In the genomic region with DNA sequence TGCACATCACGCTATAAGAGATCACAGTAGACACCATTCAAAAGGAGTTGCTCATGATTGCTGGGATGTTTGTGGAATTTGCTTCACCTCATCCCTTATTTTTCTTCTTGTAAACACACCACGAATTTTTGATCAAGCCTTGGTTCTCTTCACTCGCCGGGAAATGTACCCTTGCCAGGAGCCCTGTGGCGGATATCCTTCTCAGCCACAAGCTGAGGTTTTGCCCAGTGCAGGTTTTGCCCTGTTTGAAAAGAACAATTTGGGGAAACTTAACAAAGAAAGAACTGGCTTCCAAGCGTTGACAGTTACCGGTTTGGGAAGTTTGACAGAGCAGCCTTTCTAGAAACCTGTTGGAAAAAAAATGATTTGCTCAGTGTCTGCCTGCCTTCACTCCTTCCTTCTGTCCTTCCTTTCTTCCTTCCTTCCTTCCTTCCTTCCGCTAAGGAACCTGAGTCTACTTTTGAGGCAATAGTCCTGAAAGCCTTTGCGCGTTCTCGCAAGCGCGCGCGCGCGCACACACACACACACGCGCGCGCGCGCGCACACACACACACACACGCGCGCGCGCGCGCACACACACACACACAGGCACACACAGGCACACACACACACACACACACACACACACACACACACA, we compare ENCODE assay signal across 12 mouse cellular contexts. TPM values are rescaled to one million over a fixed set of nuclear protein-coding genes. Genes with fewer than 3 reads are reported as not detected.
DNase-seq lines count a peak whose midpoint lies in the region; ATAC-seq and TF ChIP-seq lines count a peak whose summit lies in the region.
"Had no signal": no experiment of that assay in that cellular context is flagged by ENCODE, and none has a peak within 500 bp of the region (broad histone marks: within the 10 kb centered on the region; RNA-seq: fewer than 3 reads in every experiment).

No protein-coding gene starts in this region.

- H3K4me1 ChIP-seq in forebrain, embryonic 15.5 days: peaks cover 27% of the 10 kb centered on the region
- peaks cover 7% of the 10 kb centered on the region; the same call in 1 of the 2 replicates for H3K4me1 ChIP-seq in limb, embryonic 14.5 days (ENCODE audit: control insufficient read depth, insufficient read depth, low read length)

- no peak overlapping the region; the same call in 1 of the 2 replicates for H3K9ac ChIP-seq in forebrain, embryonic 15.5 days (replicated peaks)
- H3K9ac ChIP-seq in limb, embryonic 14.5 days (ENCODE audit: low read depth, low read length, severe bottlenecking): no peak overlapping the region
- H3K9ac ChIP-seq: heart, embryonic 13.5 days had no signal

- no peak overlapping the region; the same call in 1 of the 2 replicates for H3K4me3 ChIP-seq in layer of hippocampus, adult 2 months
- H3K4me3 ChIP-seq in forebrain, embryonic 15.5 days: 0 out of 2 replicates have a peak overlapping the region, but pooled peaks have one; percentile 5
- H3K4me3 ChIP-seq in limb, embryonic 14.5 days (replicated peaks; ENCODE audit: low read length): no peak overlapping the region
- H3K4me3 ChIP-seq: heart, embryonic 13.5 days had no signal

- no peaks in the 10 kb centered on the region for H3K36me3 ChIP-seq in forebrain, embryonic 15.5 days
- no peaks in the 10 kb centered on the region for H3K36me3 ChIP-seq in limb, embryonic 14.5 days (ENCODE audit: control insufficient read depth, insufficient read depth, low read length)
- H3K36me3 ChIP-seq: heart, embryonic 13.5 days had no signal

- TF ChIP-seq POLR2A in limb, embryonic 14.5 days (IDR thresholded peaks at IDR 0.05; ENCODE audit: borderline replicate concordance, extremely low read depth, insufficient read depth, insufficient read length): no peak

- WGBS in forebrain, embryonic 15.5 days: 6% methylated on average over 30 of the region's 31 CpGs
- WGBS in limb, embryonic 14.5 days: 10% methylated on average over 31 of the region's 31 CpGs

- peaks cover 41% of the 10 kb centered on the region for H3K27me3 ChIP-seq in forebrain, embryonic 15.5 days
- peaks cover 95% of the 10 kb centered on the region for H3K27me3 ChIP-seq in limb, embryonic 14.5 days (ENCODE audit: control insufficient read depth, insufficient read depth, low read length)

- no peak for ATAC-seq in forebrain, embryonic 15.5 days (replicated peaks)
- ATAC-seq in limb, embryonic 14.5 days (ENCODE audit: low FRiP score, low read depth): no peak

- H3K27ac ChIP-seq in layer of hippocampus, adult 2 months: peak overlapping the region; percentile 57; the same call in 1 of the 2 replicates
- H3K27ac ChIP-seq in forebrain, embryonic 15.5 days (replicated peaks): peak overlapping the region; percentile 78
- no peak overlapping the region for H3K27ac ChIP-seq in limb, embryonic 14.5 days (replicated peaks; ENCODE audit: low read depth, low read length)
- H3K27ac ChIP-seq: heart, embryonic 13.5 days had no signal

- DNase-seq in layer of hippocampus, adult 2 months (ENCODE audit: low spot score in 2 of 2): peak in 1 of 2 experiments; percentile 6
- DNase-seq in layer of hippocampus, postnatal 25 days (ENCODE audit: extremely low spot score in 1 of 2, low spot score in 1 of 2): no peak
- DNase-seq in limb, embryonic 14.5 days (ENCODE audit: low spot score): no peak
- peak; percentile 43 for DNase-seq in retina, postnatal 1 day
- no peak for DNase-seq in thymus, postnatal 0 days (ENCODE audit: low spot score)
- no peak for DNase-seq in urinary bladder, postnatal 14 days (ENCODE audit: low spot score)
- no peak for DNase-seq in right cerebral cortex, adult 2 months (ENCODE audit: low spot score in 2 of 2)
- DNase-seq: kidney, postnatal 14 days had no signal

- no peaks in the 10 kb centered on the region for H3K9me3 ChIP-seq in forebrain, embryonic 15.5 days
- H3K9me3 ChIP-seq in limb, embryonic 14.5 days (ENCODE audit: control insufficient read depth, low read length): no peaks in the 10 kb centered on the region
- H3K9me3 ChIP-seq: heart, embryonic 13.5 days had no signal

- no peak for TF ChIP-seq CTCF in layer of hippocampus, adult 2 months (conservative IDR thresholded peaks at IDR 0.05)

- peak overlapping the region; percentile 68 for H3K4me2 ChIP-seq in forebrain, embryonic 15.5 days (replicated peaks)
- H3K4me2 ChIP-seq in limb, embryonic 14.5 days (replicated peaks; ENCODE audit: low read depth, low read length, severe bottlenecking): 0 out of 2 replicates have a peak overlapping the region, but pooled peaks have one; percentile 19
- H3K4me2 ChIP-seq: heart, embryonic 13.5 days had no signal

RNA-seq across cellular contexts. Expression of gene Zic2, which starts 3.7 kb away (rescaled TPM):
- 10 to 100 TPM; 17.7 to 21.9 TPM for total RNA-seq in layer of hippocampus, adult 2 months (2021)
- 10 to 100 TPM; 14.6 to 18.1 TPM for total RNA-seq in layer of hippocampus, postnatal 25 days (2021)
- 8.4 and 9.3 TPM in 2 replicates for polyA plus RNA-seq in forebrain, embryonic 15.5 days (2015; fragmentation: Nextera tagmentation; extraction: Ambion mirVana)
- 4.0 and 6.0 TPM in 2 replicates for polyA plus RNA-seq in limb, embryonic 14.5 days (2012; rRNA removed)
- polyA plus RNA-seq in limb, embryonic 14.5 days (2014; fragmentation: Nextera tagmentation; extraction: Ambion mirVana): 0.80 and 1.1 TPM in 2 replicates
- not detected in 2 replicates for polyA plus RNA-seq in thymus, postnatal 0 days (2015; fragmentation: Nextera tagmentation; extraction: Ambion mirVana)
- total RNA-seq: liver, adult 2 months; megakaryocyte progenitor cell, adult 5-6 weeks had no signal
- polyA plus RNA-seq: heart, embryonic 13.5 days; liver, adult 2 months had no signal

RNA-seq across cellular contexts. Expression of gene Zic5, which starts 6.1 kb away (rescaled TPM):
- total RNA-seq in layer of hippocampus, adult 2 months (2021): 1 to 10 TPM; 3.9 to 4.4 TPM
- total RNA-seq in layer of hippocampus, postnatal 25 days (2021): 1 to 10 TPM; 3.3 to 6.2 TPM
- 14.2 and 15.2 TPM in 2 replicates for polyA plus RNA-seq in forebrain, embryonic 15.5 days (2015; fragmentation: Nextera tagmentation; extraction: Ambion mirVana)
- polyA plus RNA-seq in limb, embryonic 14.5 days (2012; rRNA removed): 0.47 and 1.3 TPM in 2 replicates
- 0.76 and 0.94 TPM in 2 replicates for polyA plus RNA-seq in limb, embryonic 14.5 days (2014; fragmentation: Nextera tagmentation; extraction: Ambion mirVana)
- polyA plus RNA-seq in thymus, postnatal 0 days (2015; fragmentation: Nextera tagmentation; extraction: Ambion mirVana): not detected in 2 replicates
- total RNA-seq: liver, adult 2 months; megakaryocyte progenitor cell, adult 5-6 weeks had no signal
- polyA plus RNA-seq: heart, embryonic 13.5 days; liver, adult 2 months had no signal

RNA-seq across cellular contexts. Expression of gene Gm10837, which starts 18.8 kb away (rescaled TPM):
- total RNA-seq in layer of hippocampus, adult 2 months (2021): not detected
- under 1 TPM in 1 of 2 experiments, not detected in 1; 0.23 TPM for total RNA-seq in layer of hippocampus, postnatal 25 days (2021)
- polyA plus RNA-seq in forebrain, embryonic 15.5 days (2015; fragmentation: Nextera tagmentation; extraction: Ambion mirVana): 0.57 and 0.63 TPM in 2 replicates
- polyA plus RNA-seq in limb, embryonic 14.5 days (2012; rRNA removed): not detected in 2 replicates
- 0.12 TPM in 1 of 2 replicates, not detected in the other for polyA plus RNA-seq in limb, embryonic 14.5 days (2014; fragmentation: Nextera tagmentation; extraction: Ambion mirVana)
- not detected in 2 replicates for polyA plus RNA-seq in thymus, postnatal 0 days (2015; fragmentation: Nextera tagmentation; extraction: Ambion mirVana)
- total RNA-seq: liver, adult 2 months; megakaryocyte progenitor cell, adult 5-6 weeks had no signal
- polyA plus RNA-seq: liver, adult 2 months had no signal

RNA-seq across cellular contexts. Expression of gene Gm5089, which starts 20.7 kb away (rescaled TPM):
- total RNA-seq in layer of hippocampus, adult 2 months (2021): under 1 TPM; 0.17 to 0.36 TPM
- under 1 TPM; 0.12 to 0.42 TPM for total RNA-seq in layer of hippocampus, postnatal 25 days (2021)
- polyA plus RNA-seq in forebrain, embryonic 15.5 days (2015; fragmentation: Nextera tagmentation; extraction: Ambion mirVana): 0.74 and 0.75 TPM in 2 replicates
- polyA plus RNA-seq in limb, embryonic 14.5 days (2012; rRNA removed): not detected in 2 replicates
- polyA plus RNA-seq in limb, embryonic 14.5 days (2014; fragmentation: Nextera tagmentation; extraction: Ambion mirVana): 0.25 TPM in 1 of 2 replicates, not detected in the other
- polyA plus RNA-seq in thymus, postnatal 0 days (2015; fragmentation: Nextera tagmentation; extraction: Ambion mirVana): not detected in 2 replicates
- total RNA-seq: liver, adult 2 months; megakaryocyte progenitor cell, adult 5-6 weeks had no signal
- polyA plus RNA-seq: heart, embryonic 13.5 days; liver, adult 2 months had no signal
